Mouse (Mus musculus) adrenal gland (tissue): ENCODE measurements around the gene Gm3250.
"Not testable (repeated sequence)": the region's sequence is repeated elsewhere in the genome, so short reads cannot be mapped to it uniquely, and the experiment has no call there.

Experiments used
- intact Hi-C: fragments of 180-260 bp; cut with DNase I; formaldehyde crosslinking; loops from one replicate; pipeline ENCODE4 v1.15.1; 2025
- long read RNA-seq, 2 experiments: library from polyadenylated mRNA; unstranded; transcript quantifications; one replicate each; pipeline ENCODE4 v2.0.0; 2020; ENCODE audit warnings: borderline replicate concordance in 1 of 2; ENCODE audit not compliant: insufficient replicate concordance in 1 of 2

Gene Gm3250
- long read RNA-seq, experiment 1 = 0 reads
- long read RNA-seq, experiment 2 = 0 reads

DNA sequence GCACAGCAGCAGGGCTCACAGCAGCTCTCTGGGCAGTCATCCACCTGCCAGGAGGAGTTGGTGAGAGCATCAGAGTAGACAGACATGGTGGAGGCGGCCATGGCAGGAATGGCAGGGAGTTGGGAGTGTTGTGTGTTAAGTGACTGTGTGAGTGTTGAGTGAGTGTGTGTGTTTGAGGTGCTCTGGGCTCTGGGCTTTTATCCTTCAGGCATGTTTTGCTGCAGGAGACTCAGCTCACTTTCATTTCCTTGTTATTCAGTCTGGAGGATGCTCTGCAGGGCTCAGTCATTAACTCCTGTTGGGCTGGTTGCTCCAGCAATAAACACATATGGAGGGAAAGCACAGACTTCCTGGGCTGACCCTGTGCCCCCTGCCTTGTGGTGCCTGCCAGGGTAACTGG lies at the start of gene Gm3250:
TSS of gene Gm3250 (minus strand) at position 101 of the 400 bp plus-strand sequence.
- intact Hi-C loops = not testable (repeated sequence)

- intact Hi-C loops = no loop called here
These were observed 44.6 kb upstream of the Gm3250 start, which contains the start of gene Krtap10-4 for GRCm38 (mm10) chr10:77826951-77827350. Gene Krtap10-4 (minus strand): TSS chr10:77827095.

- intact Hi-C loops = no loop called here
These were observed 36.9 kb upstream of the Gm3250 start for GRCm38 (mm10) chr10:77819203-77819602.

DNA sequence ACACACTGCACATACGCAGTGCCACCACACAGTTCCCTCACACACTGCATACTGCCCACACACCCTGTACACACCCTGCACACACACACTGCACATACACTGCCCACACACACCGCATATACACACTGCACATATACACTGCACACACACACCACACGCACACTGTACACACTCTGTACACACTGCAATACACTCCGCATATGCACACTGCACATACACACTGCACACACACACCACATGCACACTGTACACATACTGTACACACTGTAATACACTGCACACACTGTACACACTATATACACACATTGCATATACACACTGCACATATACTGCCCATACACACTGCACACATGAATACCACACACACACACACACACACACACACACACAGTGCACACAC lies 36.2 kb upstream of the Gm3250 start:
- intact Hi-C loops = no loop called here

DNA sequence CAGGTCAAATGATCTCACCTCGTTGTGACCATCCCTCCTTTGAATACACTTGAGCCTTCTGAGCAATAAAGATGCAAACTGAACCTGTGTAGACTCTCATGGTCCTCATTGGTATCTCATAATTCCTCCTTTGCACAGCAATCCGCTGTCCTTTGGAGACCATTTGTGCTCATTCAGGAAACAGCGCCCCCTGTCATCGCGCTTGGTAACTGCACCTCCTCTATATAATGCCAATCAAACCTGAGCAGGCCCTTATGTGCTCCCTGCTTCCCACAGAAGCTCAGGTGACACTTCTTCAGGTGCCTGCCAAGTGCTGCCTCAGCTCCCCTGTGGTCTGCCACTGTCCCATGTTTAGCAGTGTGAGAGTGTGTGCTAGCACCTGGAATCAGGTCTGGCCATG lies 33.2 kb upstream of the Gm3250 start:
- intact Hi-C loops = no loop called here

GRCm38 (mm10) chr10:77814382-77814781 lies 32.0 kb upstream of the Gm3250 start, which contains the start of gene Gm2696:
Gene Gm2696 (plus strand): TSS chr10:77814682.
- intact Hi-C loops = no loop called here

GRCm38 (mm10) chr10:77811743-77812142 lies 29.4 kb upstream of the Gm3250 start, which contains the start of gene Gm9507:
Gene Gm9507 (minus strand): TSS chr10:77811843.
- intact Hi-C loops = no loop called here

DNA sequence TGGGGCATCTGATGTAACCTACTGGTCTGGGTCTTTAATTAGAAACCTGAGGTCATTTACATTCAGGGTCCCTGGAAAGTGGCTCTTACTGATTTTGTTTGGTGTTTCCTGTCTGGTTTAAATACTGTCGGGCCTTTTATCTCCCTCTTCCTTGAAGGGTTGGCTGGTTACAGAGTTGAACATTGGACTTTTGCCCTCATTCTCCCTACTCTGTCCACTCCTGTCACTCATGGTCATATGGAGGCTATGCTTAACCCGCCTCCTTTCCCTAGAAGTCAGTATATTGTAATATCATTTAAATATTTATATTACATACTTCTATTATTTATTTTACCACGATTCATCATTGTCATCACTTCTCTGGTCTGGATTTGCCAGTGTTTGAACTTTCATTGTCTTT lies 21.8 kb upstream of the Gm3250 start:
- intact Hi-C loops = no loop called here

GRCm38 (mm10) chr10:77798921-77799508 lies 16.7 kb upstream of the Gm3250 start, which contains the start of gene Gm19668:
Gene Gm19668 (minus strand): TSS chr10:77799133.
- intact Hi-C loops = no loop called here

GRCm38 (mm10) chr10:77798164-77798920 lies 16.0 kb upstream of the Gm3250 start:
- intact Hi-C loops = not testable (repeated sequence)

DNA sequence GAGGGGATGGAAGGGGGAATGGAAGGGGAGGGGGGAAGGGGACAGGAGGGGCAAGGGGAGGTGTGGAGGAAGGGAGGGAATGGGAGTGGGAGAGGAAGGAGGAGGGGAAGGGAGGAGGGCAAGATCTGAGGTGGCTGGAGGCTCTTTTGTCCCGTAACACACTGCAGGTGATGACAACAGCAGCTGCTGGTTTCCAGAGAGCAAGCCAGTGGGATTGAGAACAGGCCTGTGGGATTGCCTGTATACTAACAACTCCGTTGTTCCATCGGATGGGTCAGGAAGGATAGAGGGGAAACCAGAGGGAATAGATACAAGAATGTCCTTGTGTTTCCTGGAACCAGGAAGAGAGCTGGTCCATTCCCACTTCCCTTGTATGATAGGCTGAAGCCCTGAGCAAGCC lies 15.3 kb upstream of the Gm3250 start:
- intact Hi-C loops = no loop called here

DNA sequence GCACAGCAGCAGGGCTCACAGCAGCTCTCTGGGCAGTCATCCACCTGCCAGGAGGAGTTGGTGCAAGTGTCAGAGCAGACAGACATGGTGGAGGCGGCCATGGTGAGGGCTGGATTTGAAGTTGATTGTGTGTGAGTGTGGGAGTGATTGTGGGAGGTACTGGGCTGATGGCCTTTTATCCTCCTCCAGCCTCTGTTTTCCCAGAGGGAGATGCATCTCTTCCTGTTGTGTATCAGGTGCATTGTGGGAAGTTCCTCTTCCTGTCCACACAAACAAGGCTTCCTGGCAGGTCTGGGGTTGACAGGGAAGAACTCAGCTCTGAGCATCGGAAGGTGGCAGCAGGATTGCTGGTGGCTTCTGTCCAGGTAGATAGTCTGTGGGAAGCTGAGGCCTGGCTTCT lies 12.6 kb upstream of the Gm3250 start, which contains the start of gene Gm9639:
TSS of gene Gm9639 (minus strand) at position 101 of the 400 bp plus-strand sequence.
- intact Hi-C loops = no loop called here

DNA sequence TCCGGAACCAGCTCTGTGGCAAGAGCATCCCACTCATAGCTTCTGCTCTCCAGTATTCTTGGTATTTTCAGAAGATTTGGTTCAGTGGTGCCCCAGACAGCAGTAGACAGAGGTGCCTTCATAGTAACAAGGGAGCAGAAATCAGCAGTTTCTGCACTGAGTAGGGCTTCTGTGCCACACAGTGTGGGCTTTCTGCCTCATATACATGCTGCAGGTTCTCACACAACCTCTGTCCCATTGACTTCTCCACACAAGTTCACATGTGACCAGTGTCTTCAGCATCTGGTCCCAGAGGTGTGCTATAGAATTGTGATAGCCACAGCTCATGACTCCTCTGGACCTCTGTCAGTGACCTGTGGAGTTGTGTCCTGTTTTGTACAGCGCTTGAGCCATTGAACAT lies 6.3 kb upstream of the Gm3250 start:
- intact Hi-C loops = no loop called here

- intact Hi-C loops = not testable (repeated sequence)
These were observed 5.5 kb upstream of the Gm3250 start, which contains the start of gene Gm7137 for GRCm38 (mm10) chr10:77787876-77788275. Gene Gm7137 (minus strand): TSS chr10:77788200.

- intact Hi-C loops = not testable (repeated sequence)
These were observed 1.1 kb upstream of the Gm3250 start for GRCm38 (mm10) chr10:77783396-77783795.

DNA sequence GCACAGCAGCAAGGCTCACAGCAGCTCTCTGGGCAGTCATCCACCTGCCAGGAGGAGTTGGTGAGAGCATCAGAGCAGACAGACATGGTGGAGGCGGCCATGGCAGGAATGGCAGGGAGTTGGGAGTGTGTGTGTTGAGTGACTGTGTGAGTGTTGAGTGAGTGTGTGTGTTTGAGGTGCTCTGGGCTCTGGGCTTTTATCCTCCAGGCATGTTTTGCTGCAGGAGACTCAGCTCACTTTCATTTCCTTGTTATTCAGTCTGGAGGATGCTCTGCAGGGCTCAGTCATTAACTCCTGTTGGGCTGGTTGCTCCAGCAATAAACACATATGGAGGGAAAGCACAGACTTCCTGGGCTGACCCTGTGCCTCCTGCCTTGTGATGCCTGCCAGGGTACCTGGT lies 5.5 kb downstream of the Gm3250 start, which contains the start of gene Gm7138:
TSS of gene Gm7138 (minus strand) at position 101 of the 400 bp plus-strand sequence.
- intact Hi-C loops = not testable (repeated sequence)

- intact Hi-C loops = not testable (repeated sequence)
These were observed 10.2 kb downstream of the Gm3250 start for GRCm38 (mm10) chr10:77772142-77772541.

DNA sequence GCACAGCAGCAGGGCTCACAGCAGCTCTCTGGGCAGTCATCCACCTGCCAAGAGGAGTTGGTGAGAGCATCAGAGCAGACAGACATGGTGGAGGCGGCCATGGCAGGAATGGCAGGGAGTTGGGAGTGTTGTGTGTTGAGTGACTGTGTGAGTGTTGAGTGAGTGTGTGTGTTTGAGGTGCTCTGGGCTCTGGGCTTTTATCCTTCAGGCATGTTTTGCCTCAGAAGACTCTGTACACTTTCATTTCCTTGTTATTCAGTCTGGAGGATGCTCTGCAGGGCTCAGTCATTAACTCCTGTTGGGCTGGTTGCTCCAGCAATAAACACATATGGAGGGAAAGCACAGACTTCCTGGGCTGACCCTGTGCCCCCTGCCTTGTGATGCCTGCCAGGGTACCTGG lies 11.1 kb downstream of the Gm3250 start, which contains the start of gene Gm3238:
TSS of gene Gm3238 (minus strand) at position 101 of the 400 bp plus-strand sequence.
- intact Hi-C loops = not testable (repeated sequence)

GRCm38 (mm10) chr10:77769727-77770126 lies 12.6 kb downstream of the Gm3250 start:
- intact Hi-C loops = no loop called here

- intact Hi-C loops = not testable (repeated sequence)
These were observed 22.8 kb downstream of the Gm3250 start, which contains the start of gene Gm3233 for GRCm38 (mm10) chr10:77759582-77759981. Gene Gm3233 (minus strand): TSS chr10:77759682.

GRCm38 (mm10) chr10:77753448-77753847 lies 28.9 kb downstream of the Gm3250 start:
- intact Hi-C loops = no loop called here

DNA sequence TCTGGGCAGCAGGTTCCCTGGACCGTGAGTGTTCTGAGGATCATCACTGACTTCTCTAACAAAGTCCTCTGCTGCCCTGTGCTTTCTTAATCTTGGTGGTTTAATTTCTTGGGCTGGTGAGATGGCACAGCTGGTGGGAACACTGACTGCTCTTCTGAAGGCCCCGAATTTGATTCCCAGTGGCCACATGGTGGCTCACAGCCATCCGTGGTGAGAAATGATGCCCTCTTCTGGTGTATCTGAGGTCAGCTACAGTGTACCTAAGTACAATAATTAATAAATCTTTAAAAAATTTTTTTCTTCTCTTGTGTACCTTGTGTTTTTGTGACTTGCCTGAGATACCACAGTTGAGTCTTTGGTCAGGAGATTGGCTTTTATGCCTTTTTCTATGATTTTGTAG lies 30.0 kb downstream of the Gm3250 start:
- intact Hi-C loops = not testable (repeated sequence)
